Mouse (Mus musculus) ES-Bruce4 (cell line): Measurements from ENCODE around the gene Ppp1r14c.

ENCODE experiments used
- CTCF ChIP-seq: IDR thresholded peaks from one replicate; pipeline ENCODE4 v1.8.1; 2011; ENCODE audit warnings: low read depth, low read length
- EP300 ChIP-seq: IDR thresholded peaks from 2 replicates; pipeline ENCODE4 v1.6.1; 2011; ENCODE audit warnings: low read depth, low read length; ENCODE audit not compliant: insufficient read depth

DNA sequence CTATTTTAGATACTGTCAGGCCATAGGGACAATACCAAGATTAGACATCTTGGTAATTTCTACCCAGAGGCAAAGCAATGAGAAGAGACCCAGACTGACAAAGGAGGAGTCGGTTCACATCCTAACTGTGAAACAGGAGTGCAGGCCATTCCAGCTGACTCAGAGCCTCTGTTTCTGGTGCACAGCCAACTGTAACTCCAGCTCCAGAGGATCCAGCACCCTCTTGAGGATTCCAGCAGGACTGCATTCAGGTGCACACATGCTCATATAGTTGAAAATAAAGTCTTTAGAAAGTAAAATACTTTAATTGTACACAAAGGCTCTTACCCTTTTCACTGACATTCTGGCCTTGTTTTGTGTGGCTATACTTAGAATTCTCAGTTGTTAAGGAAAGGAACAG lies 40.4 kb upstream of the Ppp1r14c start:
- TF ChIP-seq CTCF: peak; percentile 49
- TF ChIP-seq EP300: no peak
